9 mouse cellular contexts compared by ENCODE assay signal in the genomic region with DNA sequence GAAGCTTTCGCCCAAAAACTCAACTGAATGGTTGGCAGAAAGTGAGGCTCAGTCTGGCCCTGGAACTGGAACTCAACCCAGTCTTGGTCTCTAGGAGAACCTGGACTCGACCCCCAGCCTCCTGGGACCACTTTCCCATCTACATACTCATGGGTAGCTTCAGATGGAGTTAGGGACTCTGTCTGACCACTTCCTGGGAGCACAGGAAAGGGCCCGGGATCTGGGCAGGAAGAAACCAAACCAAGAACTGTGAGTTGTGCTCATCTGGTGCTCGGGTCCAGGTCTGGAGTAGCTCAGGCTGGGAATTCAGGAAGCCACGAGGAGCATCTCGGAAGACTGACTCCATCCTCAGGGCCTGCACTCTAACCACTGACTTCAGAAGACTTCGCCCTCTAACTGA. TPM values are rescaled to one million over a fixed set of nuclear protein-coding genes. Genes with fewer than 3 reads are reported as not detected.
DNase-seq lines count a peak whose midpoint lies in the region; ATAC-seq and TF ChIP-seq lines count a peak whose summit lies in the region.
"Had no signal": no experiment of that assay in that cellular context is flagged by ENCODE, and none has a peak within 500 bp of the region (broad histone marks: within the 10 kb centered on the region; RNA-seq: fewer than 3 reads in every experiment).

No protein-coding gene starts in this region.

- peaks cover 42% of the 10 kb centered on the region for H3K27me3 ChIP-seq in megakaryocyte, embryonic 14.5 days (replicated peaks)
- no peaks in the 10 kb centered on the region for H3K27me3 ChIP-seq in limb, embryonic 14.5 days (ENCODE audit: control insufficient read depth, insufficient read depth, low read length)

- peak; percentile 39 for DNase-seq in cerebellum, adult 8-10 months
- DNase-seq in cerebellum, postnatal 4 days (ENCODE audit: low spot score in 2 of 2), result no peak
- DNase-seq in limb, embryonic 14.5 days (ENCODE audit: low spot score), result no peak
- no peak for DNase-seq in spleen, postnatal 10 days (ENCODE audit: low spot score in 2 of 2)
- no peak for DNase-seq in spleen, adult 12 weeks (ENCODE audit: low spot score)
- DNase-seq in left cerebral cortex, adult 11 months (ENCODE audit: low spot score), result no peak

- peaks cover 86% of the 10 kb centered on the region for H3K4me1 ChIP-seq in megakaryocyte, embryonic 14.5 days
- peaks cover 59% of the 10 kb centered on the region for H3K4me1 ChIP-seq in limb, embryonic 14.5 days (ENCODE audit: control insufficient read depth, insufficient read depth, low read length)

- no peaks in the 10 kb centered on the region for H3K9me3 ChIP-seq in megakaryocyte, embryonic 14.5 days
- no peaks in the 10 kb centered on the region for H3K9me3 ChIP-seq in limb, embryonic 14.5 days (ENCODE audit: control insufficient read depth, low read length)

- peaks cover 19% of the 10 kb centered on the region for H3K36me3 ChIP-seq in megakaryocyte, embryonic 14.5 days (replicated peaks; ENCODE audit: low read length)
- H3K36me3 ChIP-seq in limb, embryonic 14.5 days (ENCODE audit: control insufficient read depth, insufficient read depth, low read length), result peaks cover 17% of the 10 kb centered on the region; the same call in 1 of the 2 replicates

- TF ChIP-seq POLR2A in limb, embryonic 14.5 days (IDR thresholded peaks at IDR 0.05; ENCODE audit: borderline replicate concordance, extremely low read depth, insufficient read depth, insufficient read length), result no peak

- H3K4me3 ChIP-seq in megakaryocyte, embryonic 14.5 days (replicated peaks), result peak overlapping the region; percentile 47
- H3K4me3 ChIP-seq in limb, embryonic 14.5 days (replicated peaks; ENCODE audit: low read length), result peak overlapping the region; percentile 91

- 0 out of 2 replicates have a peak overlapping the region, but pooled peaks have one; percentile 3 for H3K9ac ChIP-seq in limb, embryonic 14.5 days (ENCODE audit: low read depth, low read length, severe bottlenecking)

- WGBS in limb, embryonic 14.5 days, result 82% methylated on average over 7 of the region's 7 CpGs

- ATAC-seq in megakaryocyte, adult 5-6 weeks (ENCODE audit: poor library complexity, severe bottlenecking), result no peak
- no peak for ATAC-seq in limb, embryonic 14.5 days (ENCODE audit: low FRiP score, low read depth)

- H3K27ac ChIP-seq in limb, embryonic 14.5 days (replicated peaks; ENCODE audit: low read depth, low read length), result no peak overlapping the region

- peak overlapping the region; percentile 92 for H3K4me2 ChIP-seq in limb, embryonic 14.5 days (replicated peaks; ENCODE audit: low read depth, low read length, severe bottlenecking)

RNA-seq across cellular contexts. Expression of a gene that starts 2.5 kb away (rescaled TPM):
- 3.8 and 5.8 TPM in 2 replicates for polyA plus RNA-seq in megakaryocyte, embryonic 14.5 days (2012; ENCODE audit: insufficient read depth, low replicate concordance)
- 1.1 and 1.3 TPM in 2 replicates for total RNA-seq in megakaryocyte, adult 5-6 weeks (2015)
- total RNA-seq in megakaryocyte, adult 5-6 weeks (2017), result 1.6 and 1.7 TPM in 2 replicates
- 14.2 and 22.8 TPM in 2 replicates for polyA plus RNA-seq in limb, embryonic 14.5 days (2012; rRNA removed)
- 5.5 and 7.9 TPM in 2 replicates for polyA plus RNA-seq in limb, embryonic 14.5 days (2014; fragmentation: Nextera tagmentation; extraction: Ambion mirVana)

RNA-seq across cellular contexts. Expression of a gene that starts 10.3 kb away (rescaled TPM):
- not detected in 2 replicates for polyA plus RNA-seq in megakaryocyte, embryonic 14.5 days (2012; ENCODE audit: insufficient read depth, low replicate concordance)
- total RNA-seq in megakaryocyte, adult 5-6 weeks (2015), result not detected in 2 replicates
- not detected in 2 replicates for total RNA-seq in megakaryocyte, adult 5-6 weeks (2017)
- polyA plus RNA-seq in limb, embryonic 14.5 days (2012; rRNA removed), result not detected in 2 replicates
- polyA plus RNA-seq in limb, embryonic 14.5 days (2014; fragmentation: Nextera tagmentation; extraction: Ambion mirVana), result not detected in 2 replicates
- polyA plus RNA-seq: thymus, postnatal 0 days had no signal

RNA-seq across cellular contexts. Expression of a gene that starts 58.5 kb away (rescaled TPM):
- 16.0 and 27.3 TPM in 2 replicates for polyA plus RNA-seq in megakaryocyte, embryonic 14.5 days (2012; ENCODE audit: insufficient read depth, low replicate concordance)
- 730 and 815 TPM in 2 replicates for total RNA-seq in megakaryocyte, adult 5-6 weeks (2015)
- total RNA-seq in megakaryocyte, adult 5-6 weeks (2017), result 599 and 677 TPM in 2 replicates
- 33.6 and 34.4 TPM in 2 replicates for polyA plus RNA-seq in limb, embryonic 14.5 days (2012; rRNA removed)
- polyA plus RNA-seq in limb, embryonic 14.5 days (2014; fragmentation: Nextera tagmentation; extraction: Ambion mirVana), result 24.3 and 28.5 TPM in 2 replicates
